In the genomic region with DNA sequence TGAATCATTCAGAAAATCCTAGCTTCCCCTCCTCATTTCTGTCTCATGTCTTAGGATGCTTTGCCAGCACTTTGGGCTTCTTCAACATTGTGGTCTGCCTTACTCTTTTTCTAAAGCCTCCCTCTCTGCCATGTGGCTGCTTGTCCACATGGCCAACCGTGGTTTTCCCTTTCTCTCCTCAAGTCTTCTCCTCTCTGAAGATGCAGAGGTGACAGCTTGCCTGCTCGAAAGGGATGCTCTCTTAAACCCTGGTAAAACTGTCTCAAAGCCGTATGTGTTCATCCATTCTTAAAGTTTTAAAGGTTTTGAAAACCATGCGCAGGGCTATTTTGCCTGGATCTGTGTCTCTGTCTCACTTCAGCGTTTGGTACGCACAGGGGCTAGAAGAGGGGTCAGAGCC, we compare ENCODE assay signal across 17 mouse cellular contexts.
"Had no signal": no experiment of that assay in that cellular context is flagged by ENCODE, and none has a peak within 500 bp of the region (broad histone marks: within the 10 kb centered on the region; RNA-seq: fewer than 3 reads in every experiment).

No protein-coding gene starts in this region.

- H3K9ac ChIP-seq: heart, embryonic 12.5 days; heart, embryonic 15.5 days; hindbrain, embryonic 13.5 days; hindbrain, embryonic 15.5 days; intestine, embryonic 15.5 days; kidney, embryonic 15.5 days had no signal

- DNase-seq: kidney, adult 18-20 months had no signal

- H3K36me3 ChIP-seq: heart, embryonic 10.5 days; heart, embryonic 12.5 days; heart, embryonic 13.5 days; heart, embryonic 15.5 days; hindbrain, embryonic 10.5 days; hindbrain, embryonic 12.5 days; hindbrain, embryonic 13.5 days; hindbrain, embryonic 15.5 days; intestine, embryonic 15.5 days; kidney, embryonic 15.5 days had no signal

- H3K27me3 ChIP-seq: intestine, embryonic 15.5 days had no signal

- H3K9me3 ChIP-seq: heart, embryonic 10.5 days; heart, embryonic 12.5 days; heart, embryonic 13.5 days; heart, embryonic 15.5 days; hindbrain, embryonic 10.5 days; hindbrain, embryonic 12.5 days; hindbrain, embryonic 13.5 days; hindbrain, embryonic 15.5 days; intestine, embryonic 15.5 days; kidney, embryonic 15.5 days had no signal

- ATAC-seq: inflammation-experienced regulatory T-cells, adult 6 months; intestine, postnatal 0 days had no signal

- H3K27ac ChIP-seq: heart, adult 2 months; heart, embryonic 10.5 days; heart, embryonic 13.5 days; heart, embryonic 15.5 days; hindbrain, embryonic 10.5 days; hindbrain, embryonic 12.5 days; hindbrain, embryonic 13.5 days; hindbrain, embryonic 14.5 days; hindbrain, embryonic 15.5 days; hindbrain, postnatal 0 days; kidney, embryonic 15.5 days; kidney, postnatal 0 days had no signal

- H3K4me3 ChIP-seq: heart, adult 2 months; heart, embryonic 12.5 days; hindbrain, embryonic 12.5 days had no signal
